Mouse (Mus musculus) kidney, embryonic 15.5 days (tissue): ENCODE measurements around the gene Svop. TPM values are rescaled to one million over a fixed set of nuclear protein-coding genes. Genes with fewer than 3 reads are reported as not detected.

Experiments
- ATAC-seq: fragments of 200-750 bp; cut with Nextera tagmentation; replicated peaks from 2 replicates; pipeline ENCODE4 v1.8.0; 2017; ENCODE audit warnings: moderate TSS enrichment; ENCODE audit not compliant: low FRiP score
- H3K27ac ChIP-seq: fragments of 300-500 bp; sonication (generic); 2 replicates; pipeline ENCODE4 v1.5.1; 2015; ENCODE audit warnings: mild to moderate bottlenecking, inconsistent platforms
- H3K27me3 ChIP-seq: fragments of 300-500 bp; sonication (generic); 2 replicates; pipeline ENCODE4 v1.6.1; 2015; ENCODE audit warnings: inconsistent platforms
- H3K36me3 ChIP-seq: fragments of 300-500 bp; sonication (generic); 2 replicates; pipeline ENCODE4 v1.6.1; 2015; ENCODE audit warnings: inconsistent platforms
- H3K4me1 ChIP-seq: fragments of 300-500 bp; sonication (generic); 2 replicates; pipeline ENCODE4 v1.6.1; 2015; ENCODE audit warnings: inconsistent platforms
- H3K4me2 ChIP-seq: fragments of 300-500 bp; sonication (generic); 2 replicates; pipeline ENCODE4 v1.6.1; 2015; ENCODE audit warnings: moderate library complexity, mild to moderate bottlenecking, inconsistent platforms
- H3K4me3 ChIP-seq: fragments of 300-500 bp; sonication (generic); replicated peaks from 2 replicates; pipeline ENCODE4 v1.5.1; 2015; ENCODE audit warnings: mild to moderate bottlenecking, inconsistent platforms
- H3K9ac ChIP-seq: fragments of 300-500 bp; sonication (generic); 2 replicates; pipeline ENCODE4 v1.6.1; 2015; ENCODE audit warnings: mild to moderate bottlenecking, inconsistent platforms
- H3K9me3 ChIP-seq: fragments of 300-500 bp; sonication (generic); replicated peaks from 2 replicates; pipeline ENCODE4 v1.6.1; 2016; ENCODE audit warnings: inconsistent platforms
- WGBS: fragments of 180-500 bp; shearing (Covaris S2); methylation state at CpG from one replicate; pipeline ENCODE4 v1.1.7; 2015; ENCODE audit warnings: mixed read lengths; 5-methylcytosine and 5-hydroxymethylcytosine counted together
- polyA plus RNA-seq: library from polyadenylated mRNA; unstranded; fragments of >200 nt; fragmentation: Nextera tagmentation; extraction: Ambion mirVana; gene quantifications from 2 replicates; pipeline ENCODE4 v1.2.1, GENCODE M21; 2015

The Svop gene
- polyA plus RNA-seq, 1 experiment from 2014 or later = 0.91 TPM

DNA sequence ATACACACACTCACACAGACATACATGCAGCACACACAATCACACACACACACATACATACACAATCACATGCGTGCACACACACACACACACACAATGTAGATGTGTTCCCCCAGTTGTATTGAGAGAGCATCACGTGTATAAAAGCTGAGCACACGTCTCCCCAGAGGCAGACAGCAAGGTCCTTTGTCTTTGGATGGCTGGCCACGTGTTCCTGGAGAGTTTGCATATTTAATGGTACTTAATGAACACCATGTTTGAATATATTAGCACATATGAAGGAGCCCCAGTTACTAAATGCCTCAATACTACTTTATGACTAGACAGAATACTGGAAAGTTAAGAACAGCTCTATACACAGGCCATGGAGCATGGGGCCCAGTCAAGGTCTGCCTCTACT is 27.4 kb downstream of the Svop start:
- 79% methylated on average over 4 of the region's 4 CpGs for WGBS
- H3K9ac ChIP-seq = no peak overlapping the region
- no peak for ATAC-seq
- H3K4me3 ChIP-seq = no peak overlapping the region
- H3K27me3 ChIP-seq = no peaks in the 10 kb centered on the region
- no peaks in the 10 kb centered on the region for H3K4me1 ChIP-seq
- H3K4me2 ChIP-seq = no peak overlapping the region
- H3K36me3 ChIP-seq = no peaks in the 10 kb centered on the region
- H3K27ac ChIP-seq = no peak overlapping the region
- H3K9me3 ChIP-seq = no peaks in the 10 kb centered on the region

DNA sequence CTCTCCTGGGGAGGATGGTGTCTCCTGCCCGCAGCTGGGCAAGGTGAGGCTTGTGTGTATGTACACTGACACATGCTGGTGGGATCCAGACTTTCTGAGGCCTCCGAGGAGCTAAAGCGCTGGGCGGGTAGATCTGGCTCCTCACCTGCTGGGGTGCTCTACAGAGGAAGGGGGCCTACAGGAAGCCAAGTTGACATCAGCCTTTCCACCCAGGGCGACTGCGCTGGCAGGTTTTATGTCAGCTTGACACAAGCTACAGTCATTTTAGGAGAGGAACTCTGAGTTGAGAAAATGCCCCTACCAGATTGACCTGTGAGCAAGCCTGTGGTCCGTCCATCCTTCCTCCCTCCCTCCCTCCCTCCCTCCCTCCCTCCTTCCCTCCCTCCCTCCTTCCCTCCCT is 29.7 kb downstream of the Svop start:
- Histone ChIP-seq H3K36me3 (no peaks in the 10 kb centered on the region), H3K4me3 (no peak overlapping the region), H3K4me2 (no peak overlapping the region), H3K9ac (no peak overlapping the region), H3K27me3 (no peaks in the 10 kb centered on the region), H3K4me1 (no peaks in the 10 kb centered on the region), H3K27ac (no peak overlapping the region), H3K9me3 (no peaks in the 10 kb centered on the region)
- ATAC-seq = no peak
- 38% methylated on average over 7 of the region's 7 CpGs for WGBS

DNA sequence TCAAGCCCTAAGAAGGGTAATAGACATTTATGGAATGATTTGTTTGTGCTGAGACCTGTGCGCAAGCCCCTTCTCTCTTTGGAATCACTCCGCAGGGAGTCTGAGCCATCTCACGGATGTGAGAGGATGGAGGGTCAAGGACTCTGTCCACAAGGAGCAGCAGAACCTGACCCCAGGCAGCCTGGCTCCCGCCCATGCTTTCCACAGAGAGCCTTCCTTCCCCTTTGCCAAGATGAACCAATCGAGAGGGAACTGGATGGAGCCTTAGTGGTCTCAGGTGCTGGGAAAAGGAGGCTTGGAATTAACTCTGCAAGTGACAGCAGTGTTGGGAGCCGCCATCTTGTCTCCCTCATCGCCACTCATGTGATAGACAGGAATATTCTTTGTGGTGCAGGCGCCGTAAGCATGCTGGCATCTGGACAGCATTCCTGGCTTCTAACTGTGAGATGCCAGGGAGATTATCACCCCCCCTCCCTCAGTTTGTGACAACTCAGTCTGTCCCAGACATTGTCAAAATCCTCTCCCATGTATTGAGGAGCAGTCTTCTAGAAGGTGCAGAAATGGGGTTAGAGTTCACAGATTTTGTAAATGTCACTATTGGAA is 34.1 kb downstream of the Svop start:
- 68% methylated on average over 9 of the region's 9 CpGs for WGBS
- no peaks in the 10 kb centered on the region for H3K9me3 ChIP-seq
- ATAC-seq = no peak

DNA sequence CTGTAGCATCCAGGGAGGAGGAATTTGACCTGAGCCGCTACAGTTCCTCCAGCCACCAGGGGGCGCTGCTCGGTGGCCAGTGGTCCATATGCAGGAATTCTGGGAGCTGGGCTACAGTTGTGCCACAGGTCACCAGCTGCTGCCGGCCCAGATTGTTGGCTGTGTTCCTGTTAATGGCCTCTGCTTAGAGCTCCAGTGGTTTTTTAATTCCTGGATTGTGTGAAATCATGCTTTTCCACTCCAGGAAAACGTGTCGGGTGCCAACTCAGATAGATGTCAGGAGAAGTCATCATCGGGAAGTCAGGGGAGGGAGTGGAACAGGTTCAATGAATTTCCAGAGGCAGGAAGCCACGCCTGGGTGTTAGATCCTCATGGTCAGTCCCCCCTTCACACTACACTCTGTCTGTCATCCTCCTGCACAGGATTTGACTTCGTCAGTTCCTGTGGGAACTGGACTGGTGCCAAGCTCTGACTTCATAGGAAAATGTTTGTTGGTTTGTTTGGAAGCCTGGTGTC is 39.1 kb downstream of the Svop start:
- Histone ChIP-seq H3K4me2 (peak overlapping the region; percentile 52), H3K36me3 (no peaks in the 10 kb centered on the region), H3K4me3 (peak overlapping the region; percentile 15; the same call in 1 of the 2 replicates), H3K9me3 (no peaks in the 10 kb centered on the region), H3K9ac (no peak overlapping the region), H3K4me1 (peaks cover 9% of the 10 kb centered on the region; the same call in 1 of the 2 replicates), H3K27me3 (no peaks in the 10 kb centered on the region), H3K27ac (peak overlapping the region; percentile 61)
- ATAC-seq = peak; percentile 36
- WGBS = 24% methylated on average over 9 of the region's 9 CpGs

More for the DNA sequence above, 34.1 kb downstream of the Svop start:
- Histone ChIP-seq H3K36me3 (no peaks in the 10 kb centered on the region), H3K9ac (no peak overlapping the region), H3K27ac (no peak overlapping the region), H3K27me3 (no peaks in the 10 kb centered on the region), H3K4me3 (no peak overlapping the region), H3K4me1 (peaks cover 4% of the 10 kb centered on the region; the same call in 1 of the 2 replicates), H3K4me2 (no peak overlapping the region)

DNA sequence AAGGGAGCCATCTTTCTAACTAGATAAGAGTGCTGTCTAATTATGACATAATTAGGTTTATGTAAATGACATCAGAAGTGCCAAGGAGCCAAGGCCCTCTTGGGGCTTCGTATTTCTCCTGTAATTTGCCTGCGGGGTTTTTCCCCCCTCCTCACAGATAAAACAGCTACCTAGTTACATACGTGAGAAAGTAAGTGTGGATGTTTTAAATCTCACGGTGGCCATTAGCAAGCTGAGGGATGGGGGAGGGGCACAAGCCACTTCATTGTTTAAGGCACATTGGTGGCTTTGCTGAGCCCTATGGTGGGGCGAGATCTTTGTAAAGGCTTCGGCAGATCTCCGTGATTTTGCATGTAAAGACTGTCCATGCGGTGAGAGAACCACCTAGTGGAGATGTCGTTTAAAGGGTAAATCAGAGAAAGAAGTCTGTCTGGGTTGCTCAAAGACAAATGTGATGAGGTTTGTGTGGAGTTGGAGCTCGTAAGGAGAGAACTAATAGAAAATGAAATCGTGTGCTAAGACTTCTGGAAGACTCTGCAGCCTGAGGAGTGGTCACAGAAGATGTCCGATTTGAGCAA is 42.5 kb downstream of the Svop start:
- no peaks in the 10 kb centered on the region for H3K9me3 ChIP-seq
- peaks cover 9% of the 10 kb centered on the region; the same call in 1 of the 2 replicates for H3K4me1 ChIP-seq
- no peaks in the 10 kb centered on the region for H3K27me3 ChIP-seq
- no peak for ATAC-seq
- no peak overlapping the region for H3K9ac ChIP-seq
- no peak overlapping the region for H3K27ac ChIP-seq
- H3K4me2 ChIP-seq = no peak overlapping the region
- no peak overlapping the region for H3K4me3 ChIP-seq
- no peaks in the 10 kb centered on the region for H3K36me3 ChIP-seq
- WGBS = 55% methylated on average over 12 of the region's 12 CpGs

DNA sequence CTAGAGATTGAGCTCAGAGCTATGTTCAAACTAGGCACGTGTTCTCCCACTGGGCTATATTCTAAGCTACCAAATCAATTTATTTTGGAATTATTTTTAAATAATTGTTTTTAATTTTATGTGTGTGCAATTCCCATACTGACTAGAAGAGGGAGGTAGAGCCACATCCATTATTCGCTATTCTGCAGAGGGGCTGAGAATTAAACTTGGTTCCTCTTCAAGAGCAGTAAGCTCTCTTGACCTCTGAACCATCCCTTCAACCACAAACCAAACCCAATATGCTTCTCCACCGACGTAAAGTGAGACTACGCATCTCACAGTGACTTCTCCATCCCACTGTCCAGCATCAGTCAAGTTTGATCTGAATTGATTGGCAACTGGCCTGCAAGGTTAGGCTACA is 44.2 kb downstream of the Svop start:
- Histone ChIP-seq H3K36me3 (no peaks in the 10 kb centered on the region), H3K9me3 (no peaks in the 10 kb centered on the region), H3K4me2 (no peak overlapping the region), H3K9ac (no peak overlapping the region), H3K4me3 (no peak overlapping the region), H3K4me1 (peaks cover 5% of the 10 kb centered on the region), H3K27me3 (no peaks in the 10 kb centered on the region), H3K27ac (no peak overlapping the region)
- 84% methylated on average over 5 of the region's 5 CpGs for WGBS
- no peak for ATAC-seq

DNA sequence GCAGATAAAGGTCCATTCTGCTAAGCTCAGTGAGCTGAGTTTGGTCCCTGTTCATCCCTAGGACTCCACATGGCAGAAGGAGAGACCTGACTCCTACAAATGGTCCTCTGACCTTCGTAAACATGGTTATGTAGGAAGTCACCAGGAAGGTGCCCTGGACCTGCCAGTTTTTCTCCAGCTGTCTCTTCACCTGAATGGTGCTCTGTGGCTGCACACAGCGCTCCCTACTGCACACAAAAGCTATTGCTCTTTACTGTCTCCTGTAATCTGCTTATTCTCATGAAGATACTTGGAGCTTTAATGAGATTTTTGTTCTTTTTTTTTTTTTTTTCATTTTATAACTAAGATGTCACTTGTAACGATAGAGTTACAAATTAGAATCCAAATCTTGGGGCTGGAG is 44.8 kb downstream of the Svop start:
- no peak for ATAC-seq
- 42% methylated on average over 3 of the region's 3 CpGs for WGBS

DNA sequence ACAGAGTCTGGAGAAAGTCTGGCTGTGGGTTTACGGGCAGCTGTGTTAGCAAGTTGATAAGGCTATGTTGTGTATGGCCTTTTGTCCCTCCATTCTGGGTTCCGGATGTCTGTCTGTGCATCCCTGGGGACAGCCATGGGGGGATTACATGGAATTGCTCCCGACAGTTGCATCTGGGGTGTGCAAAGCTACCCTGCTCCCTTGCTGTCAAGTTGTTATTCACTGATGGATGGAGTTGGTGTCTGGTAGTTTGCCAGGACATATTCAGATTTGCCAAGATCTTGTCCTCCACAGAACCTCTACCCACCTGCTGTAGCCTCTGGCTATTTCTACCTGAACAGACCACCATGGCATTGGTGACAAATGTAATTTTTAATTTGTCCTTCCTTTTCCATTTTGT is 45.2 kb downstream of the Svop start:
- no peak overlapping the region for H3K4me3 ChIP-seq
- peaks cover 11% of the 10 kb centered on the region for H3K4me1 ChIP-seq
- no peaks in the 10 kb centered on the region for H3K36me3 ChIP-seq
- WGBS = 84% methylated on average over 3 of the region's 3 CpGs
- H3K9ac ChIP-seq = no peak overlapping the region
- H3K27ac ChIP-seq = no peak overlapping the region
- no peaks in the 10 kb centered on the region for H3K27me3 ChIP-seq
- no peak for ATAC-seq
- H3K9me3 ChIP-seq = no peaks in the 10 kb centered on the region
- H3K4me2 ChIP-seq = no peak overlapping the region

More for the DNA sequence above, 44.8 kb downstream of the Svop start:
- Histone ChIP-seq H3K9ac (no peak overlapping the region), H3K27me3 (no peaks in the 10 kb centered on the region), H3K4me3 (no peak overlapping the region), H3K27ac (no peak overlapping the region), H3K4me1 (peaks cover 6% of the 10 kb centered on the region), H3K36me3 (no peaks in the 10 kb centered on the region), H3K4me2 (no peak overlapping the region), H3K9me3 (no peaks in the 10 kb centered on the region)

DNA sequence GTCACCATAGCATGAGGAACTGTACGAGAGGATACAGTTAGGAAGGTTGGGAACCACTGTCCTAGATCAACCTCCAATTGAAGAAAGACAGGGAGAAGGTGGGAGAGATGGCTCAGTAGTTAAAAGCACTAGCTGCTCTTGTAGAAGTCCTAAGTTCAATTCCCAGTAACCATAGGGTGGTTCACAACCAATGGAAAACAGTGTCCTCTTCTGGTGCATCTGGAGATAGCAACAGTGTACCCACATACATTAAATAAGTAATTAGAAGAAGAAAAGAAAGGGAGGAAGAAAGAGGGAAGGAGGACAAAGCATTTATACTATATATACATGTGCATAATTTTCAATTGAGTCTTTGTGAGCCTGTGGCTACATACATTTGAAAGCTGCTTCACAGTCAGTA is 46.2 kb downstream of the Svop start:
- no peak for ATAC-seq
- WGBS = 56% methylated on average over 1 of the region's 1 CpGs

DNA sequence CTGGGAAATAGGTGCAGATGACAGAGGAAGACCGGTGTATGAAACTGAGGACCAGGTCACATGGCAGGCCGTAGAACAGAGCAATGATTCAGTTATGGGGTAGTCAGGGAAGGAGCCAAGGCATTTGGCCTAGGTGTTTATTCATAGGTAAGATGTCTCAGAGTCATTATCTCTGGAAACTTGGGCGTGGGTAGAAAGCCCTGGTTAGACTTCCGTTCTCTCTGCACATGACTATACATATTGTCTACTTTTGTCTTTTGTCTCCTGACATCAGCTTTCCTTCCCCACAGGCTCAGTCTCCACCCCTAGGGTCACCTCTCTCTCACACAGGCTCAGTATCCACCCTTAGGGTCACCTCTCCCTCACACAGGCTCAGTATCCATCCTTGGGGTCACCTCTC is 47.6 kb downstream of the Svop start:
- H3K4me1 ChIP-seq = peaks cover 15% of the 10 kb centered on the region
- H3K4me2 ChIP-seq = no peak overlapping the region
- no peaks in the 10 kb centered on the region for H3K36me3 ChIP-seq
- H3K9me3 ChIP-seq = no peaks in the 10 kb centered on the region
- no peak for ATAC-seq
- no peak overlapping the region for H3K27ac ChIP-seq
- WGBS = 78% methylated on average over 4 of the region's 4 CpGs
- H3K27me3 ChIP-seq = 0 out of 2 replicates have a peak, but pooled peaks cover 3% of the 10 kb centered on the region
- H3K9ac ChIP-seq = no peak overlapping the region
- no peak overlapping the region for H3K4me3 ChIP-seq

More for the DNA sequence above, 46.2 kb downstream of the Svop start:
- Histone ChIP-seq H3K4me2 (no peak overlapping the region), H3K9ac (no peak overlapping the region), H3K9me3 (no peaks in the 10 kb centered on the region), H3K36me3 (no peaks in the 10 kb centered on the region), H3K27me3 (0 out of 2 replicates have a peak, but pooled peaks cover 3% of the 10 kb centered on the region), H3K4me1 (peaks cover 15% of the 10 kb centered on the region), H3K4me3 (no peak overlapping the region), H3K27ac (no peak overlapping the region)

DNA sequence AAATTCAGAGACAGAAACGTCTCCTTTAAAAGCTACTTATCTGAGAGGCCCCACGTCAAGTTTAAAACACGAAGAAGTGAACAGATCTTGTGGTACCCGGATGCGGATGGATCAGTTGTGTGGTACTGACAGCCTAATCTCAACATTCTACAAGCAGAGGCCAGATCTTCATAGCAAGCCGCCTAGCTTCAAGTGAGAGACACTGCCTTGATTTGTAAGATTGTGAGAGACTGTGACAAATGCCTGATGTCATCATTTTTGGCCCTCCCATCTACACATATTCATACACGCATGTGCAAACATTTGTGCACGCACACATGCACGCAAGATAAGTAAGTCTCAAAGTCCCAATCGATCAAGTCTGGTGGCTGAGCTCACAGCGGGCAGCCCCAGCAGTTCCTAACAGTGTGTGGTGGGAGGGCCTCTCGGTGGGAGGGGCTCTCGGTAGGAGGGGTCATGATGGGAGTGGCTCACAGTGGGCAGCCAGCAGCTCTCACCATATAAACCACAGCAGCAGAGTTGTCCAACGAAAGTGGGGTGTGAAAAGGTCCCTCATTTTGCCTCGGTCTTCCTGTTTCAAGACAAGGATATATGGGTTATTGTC is 49.9 kb downstream of the Svop start:
- ATAC-seq = peak; percentile 90
- no peak overlapping the region for H3K27ac ChIP-seq
- 20% methylated on average over 15 of the region's 15 CpGs for WGBS

DNA sequence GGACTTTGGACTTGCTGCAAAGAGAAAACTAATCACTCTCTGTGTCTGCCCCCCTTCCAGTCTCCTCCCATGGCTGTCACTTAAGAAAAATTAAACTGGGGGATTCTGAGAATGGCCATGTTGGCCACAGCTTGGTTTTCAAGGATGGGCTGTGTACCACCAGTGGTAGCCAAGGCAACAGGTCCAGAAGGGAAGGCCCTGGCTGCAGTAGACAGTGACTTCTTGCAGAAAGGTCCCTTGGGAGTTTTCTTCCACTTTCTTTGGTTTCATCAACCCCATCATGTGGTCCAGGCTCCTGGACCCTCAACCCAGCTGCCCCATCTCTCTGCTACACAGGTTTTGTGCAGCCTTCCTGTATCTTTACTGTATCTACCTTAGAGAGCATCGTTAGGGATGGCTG is 50.5 kb downstream of the Svop start:
- no peak overlapping the region for H3K4me2 ChIP-seq
- H3K27ac ChIP-seq = no peak overlapping the region
- 0 out of 2 replicates have a peak, but pooled peaks cover 3% of the 10 kb centered on the region for H3K27me3 ChIP-seq
- H3K9me3 ChIP-seq = no peaks in the 10 kb centered on the region
- no peak overlapping the region for H3K9ac ChIP-seq
- no peak for ATAC-seq
- peaks cover 18% of the 10 kb centered on the region for H3K4me1 ChIP-seq
- 70% methylated on average over 1 of the region's 1 CpGs for WGBS
- H3K4me3 ChIP-seq = no peak overlapping the region
- no peaks in the 10 kb centered on the region for H3K36me3 ChIP-seq

More for the DNA sequence above, 49.9 kb downstream of the Svop start:
- peak overlapping the region; percentile 43 for H3K4me2 ChIP-seq
- H3K4me1 ChIP-seq = peaks cover 17% of the 10 kb centered on the region
- H3K9me3 ChIP-seq = no peaks in the 10 kb centered on the region
- no peaks in the 10 kb centered on the region for H3K36me3 ChIP-seq
- no peak overlapping the region for H3K9ac ChIP-seq
- H3K27me3 ChIP-seq = 0 out of 2 replicates have a peak, but pooled peaks cover 3% of the 10 kb centered on the region
- H3K4me3 ChIP-seq = no peak overlapping the region; the same call in 1 of the 2 replicates
